Mouse (Mus musculus) forebrain, embryonic 15.5 days (tissue): ENCODE data around the gene Sertad2. TPM values are rescaled to one million over a fixed set of nuclear protein-coding genes. Genes with fewer than 3 reads are reported as not detected.

Source experiments
- ATAC-seq: fragments of 200-750 bp; cut with Nextera tagmentation; replicated peaks from 2 replicates; pipeline ENCODE4 v1.8.0; 2017; ENCODE audit warnings: mild to moderate bottlenecking, moderate TSS enrichment, moderate library complexity
- H3K27ac ChIP-seq: fragments of 300-500 bp; sonication (generic); replicated peaks from 2 replicates; pipeline ENCODE4 v1.5.1; 2015; ENCODE audit warnings: mild to moderate bottlenecking, inconsistent platforms
- H3K27me3 ChIP-seq: fragments of 300-500 bp; sonication (generic); 2 replicates; pipeline ENCODE4 v1.6.1; 2015; ENCODE audit warnings: inconsistent platforms
- H3K36me3 ChIP-seq: fragments of 300-500 bp; sonication (generic); 2 replicates; pipeline ENCODE4 v1.6.1; 2015; ENCODE audit warnings: mild to moderate bottlenecking, inconsistent platforms
- H3K4me1 ChIP-seq: fragments of 300-500 bp; sonication (generic); 2 replicates; pipeline ENCODE4 v1.6.1; 2015; ENCODE audit warnings: inconsistent platforms
- H3K4me2 ChIP-seq: fragments of 300-500 bp; sonication (generic); replicated peaks from 2 replicates; pipeline ENCODE4 v1.6.1; 2015; ENCODE audit warnings: mild to moderate bottlenecking, inconsistent platforms
- H3K4me3 ChIP-seq: fragments of 300-500 bp; sonication (generic); 2 replicates; pipeline ENCODE4 v1.5.1; 2015; ENCODE audit warnings: mild to moderate bottlenecking, inconsistent platforms
- H3K9ac ChIP-seq: fragments of 300-500 bp; sonication (generic); replicated peaks from 2 replicates; pipeline ENCODE4 v1.6.1; 2015; ENCODE audit warnings: mild to moderate bottlenecking, inconsistent platforms
- H3K9me3 ChIP-seq: fragments of 300-500 bp; sonication (generic); 2 replicates; pipeline ENCODE4 v1.6.1; 2016; ENCODE audit warnings: inconsistent platforms
- WGBS: fragments of 180-500 bp; shearing (Covaris S2); methylation state at CpG from one replicate; pipeline ENCODE4 v1.1.7; 2015; ENCODE audit warnings: mixed read lengths; 5-methylcytosine and 5-hydroxymethylcytosine counted together
- polyA plus RNA-seq: library from polyadenylated mRNA; unstranded; fragments of >200 nt; fragmentation: Nextera tagmentation; extraction: Ambion mirVana; gene quantifications from 2 replicates; pipeline ENCODE4 v1.2.1, GENCODE M21; 2015

The Sertad2 gene
- polyA plus RNA-seq, 1 experiment from 2014 or later = 36.2 TPM

GRCm38 (mm10) chr11:20642321-20642720, 99.3 kb downstream of the Sertad2 start:
- Histone ChIP-seq H3K4me3 (no peak overlapping the region), H3K4me1 (peaks cover 32% of the 10 kb centered on the region), H3K27me3 (no peaks in the 10 kb centered on the region), H3K4me2 (no peak overlapping the region), H3K9ac (no peak overlapping the region), H3K27ac (no peak overlapping the region; the same call in 1 of the 2 replicates), H3K9me3 (no peaks in the 10 kb centered on the region), H3K36me3 (no peaks in the 10 kb centered on the region)
- ATAC-seq = no peak
- WGBS = 80% methylated on average over 5 of the region's 5 CpGs

DNA sequence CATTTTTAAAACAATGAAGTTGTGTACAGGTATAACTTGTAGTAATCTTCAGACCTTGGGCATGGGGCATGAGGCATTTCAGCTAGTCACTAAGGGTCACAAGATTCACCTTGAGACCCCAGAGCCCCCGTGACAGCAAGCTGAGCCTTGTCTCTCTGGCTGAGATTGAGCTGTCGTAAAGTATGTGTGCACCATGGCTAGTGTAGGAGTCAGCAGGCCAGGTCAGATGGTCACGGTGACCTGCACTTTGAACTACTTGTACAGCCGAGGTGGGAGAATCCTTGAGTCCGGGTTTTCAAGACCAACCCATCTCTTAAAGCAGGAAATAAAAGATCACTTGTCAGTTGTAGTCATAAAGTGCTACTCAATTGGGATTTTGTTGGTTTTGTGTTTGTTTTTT, 100.1 kb downstream of the Sertad2 start:
- Histone ChIP-seq H3K9me3 (no peaks in the 10 kb centered on the region), H3K27me3 (no peaks in the 10 kb centered on the region), H3K9ac (no peak overlapping the region), H3K36me3 (no peaks in the 10 kb centered on the region), H3K27ac (no peak overlapping the region), H3K4me2 (no peak overlapping the region), H3K4me1 (peaks cover 40% of the 10 kb centered on the region), H3K4me3 (no peak overlapping the region)
- ATAC-seq = no peak
- 76% methylated on average over 5 of the region's 5 CpGs for WGBS

DNA sequence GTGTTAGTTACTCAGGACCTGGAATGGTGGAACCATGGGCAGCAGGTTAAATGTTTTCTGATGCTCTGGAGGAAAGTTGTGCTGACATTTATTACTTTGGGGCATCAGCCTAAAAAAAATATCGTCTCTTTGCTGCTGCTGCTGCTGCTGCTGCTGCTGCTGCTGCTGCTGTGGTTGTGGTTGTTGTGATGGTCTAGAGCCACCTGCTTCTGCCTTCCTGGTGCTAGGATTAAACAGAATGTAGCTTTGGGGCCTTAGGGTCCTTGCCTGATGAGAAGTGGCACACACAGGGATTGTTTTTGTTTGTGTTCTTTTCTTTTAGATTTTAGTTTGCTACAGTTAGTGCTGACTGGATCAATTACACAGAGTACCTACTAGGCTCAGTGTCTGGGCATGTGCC, 101.1 kb downstream of the Sertad2 start:
- Histone ChIP-seq H3K9ac (no peak overlapping the region), H3K4me1 (peaks cover 45% of the 10 kb centered on the region), H3K27me3 (no peaks in the 10 kb centered on the region), H3K27ac (no peak overlapping the region), H3K9me3 (no peaks in the 10 kb centered on the region), H3K4me2 (no peak overlapping the region), H3K36me3 (no peaks in the 10 kb centered on the region), H3K4me3 (no peak overlapping the region)
- WGBS = 76% methylated on average over 1 of the region's 1 CpGs
- no peak for ATAC-seq

DNA sequence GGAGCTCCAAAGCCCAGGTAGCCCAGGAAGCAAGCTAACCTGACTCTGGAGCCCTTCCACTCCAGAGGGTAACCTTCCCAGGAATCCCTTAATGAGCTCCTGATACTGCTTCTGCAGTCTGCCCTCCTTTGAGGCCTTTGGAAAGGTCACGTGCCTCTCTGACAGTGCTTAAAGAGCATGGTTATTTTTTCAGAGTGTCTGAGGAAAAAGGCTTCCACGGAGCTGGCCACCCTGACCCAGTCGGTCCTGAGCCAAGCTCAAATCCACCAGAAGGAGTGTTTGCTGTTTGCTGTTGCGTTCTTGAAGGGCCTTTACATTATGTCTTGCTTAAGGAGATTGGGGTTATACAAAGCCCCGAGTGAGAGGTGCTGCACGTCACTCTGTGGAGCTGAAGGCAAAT, 101.8 kb downstream of the Sertad2 start:
- H3K27me3 ChIP-seq = no peaks in the 10 kb centered on the region
- no peak overlapping the region for H3K4me2 ChIP-seq
- no peaks in the 10 kb centered on the region for H3K9me3 ChIP-seq
- WGBS = 29% methylated on average over 6 of the region's 6 CpGs
- no peak overlapping the region for H3K27ac ChIP-seq
- no peak overlapping the region for H3K9ac ChIP-seq
- H3K36me3 ChIP-seq = no peaks in the 10 kb centered on the region
- peaks cover 47% of the 10 kb centered on the region for H3K4me1 ChIP-seq
- no peak overlapping the region for H3K4me3 ChIP-seq
- ATAC-seq = no peak

GRCm38 (mm10) chr11:20645521-20645920, 102.5 kb downstream of the Sertad2 start:
- WGBS = 77% methylated on average over 3 of the region's 3 CpGs
- no peak overlapping the region for H3K9ac ChIP-seq
- no peak overlapping the region for H3K27ac ChIP-seq
- no peak for ATAC-seq
- peaks cover 47% of the 10 kb centered on the region for H3K4me1 ChIP-seq
- H3K9me3 ChIP-seq = no peaks in the 10 kb centered on the region
- H3K4me3 ChIP-seq = no peak overlapping the region
- H3K36me3 ChIP-seq = no peaks in the 10 kb centered on the region
- no peaks in the 10 kb centered on the region for H3K27me3 ChIP-seq
- no peak overlapping the region for H3K4me2 ChIP-seq

- Histone ChIP-seq H3K27me3 (no peaks in the 10 kb centered on the region), H3K4me3 (no peak overlapping the region), H3K36me3 (no peaks in the 10 kb centered on the region), H3K9ac (no peak overlapping the region), H3K4me2 (no peak overlapping the region), H3K27ac (no peak overlapping the region), H3K4me1 (peaks cover 48% of the 10 kb centered on the region), H3K9me3 (no peaks in the 10 kb centered on the region)
- ATAC-seq = no peak
- WGBS = 36% methylated on average over 6 of the region's 6 CpGs
Observed at GRCm38 (mm10) chr11:20646142-20646541, 103.1 kb downstream of the Sertad2 start.

DNA sequence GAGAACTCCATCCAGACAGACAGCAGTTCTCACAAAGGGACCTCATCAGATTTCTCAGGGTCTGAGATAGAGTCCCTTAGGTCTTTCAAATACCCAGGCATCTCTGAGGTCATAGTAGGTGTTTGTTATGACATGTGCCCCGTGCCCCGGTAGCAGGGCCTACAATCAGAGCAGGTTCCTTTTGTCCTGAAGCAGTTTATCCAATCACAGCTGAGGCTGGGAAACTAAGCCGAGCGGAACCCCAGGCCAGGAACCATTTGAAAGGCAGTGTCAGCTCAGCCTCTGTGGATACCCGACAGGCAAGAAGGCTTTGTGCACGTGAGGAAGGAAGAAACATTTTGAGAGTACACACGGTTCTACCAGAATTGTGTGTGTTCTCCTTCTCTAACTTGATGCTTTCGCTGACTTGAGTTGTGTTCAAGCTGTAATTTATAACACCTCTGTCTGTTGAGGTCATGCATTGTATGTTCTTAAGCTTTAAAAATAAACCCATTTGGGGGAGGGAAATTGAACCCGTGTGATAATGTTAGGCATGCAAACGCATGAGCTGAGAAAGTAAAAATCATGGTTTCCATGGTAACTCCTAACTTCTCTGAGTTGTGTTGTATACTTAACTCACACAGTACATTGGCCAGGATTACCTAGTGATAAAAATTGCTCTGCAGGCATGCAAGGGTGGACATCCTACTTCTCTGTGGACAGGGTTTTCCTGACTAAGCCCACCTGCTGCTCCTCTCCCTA, 104.1 kb downstream of the Sertad2 start:
- Histone ChIP-seq H3K36me3 (no peaks in the 10 kb centered on the region), H3K9ac (no peak overlapping the region), H3K4me2 (no peak overlapping the region), H3K4me3 (no peak overlapping the region), H3K9me3 (no peaks in the 10 kb centered on the region), H3K27ac (0 out of 2 replicates have a peak overlapping the region, but pooled peaks have one; percentile 17), H3K27me3 (no peaks in the 10 kb centered on the region), H3K4me1 (peaks cover 53% of the 10 kb centered on the region)
- no peak for ATAC-seq
- 18% methylated on average over 10 of the region's 10 CpGs for WGBS

DNA sequence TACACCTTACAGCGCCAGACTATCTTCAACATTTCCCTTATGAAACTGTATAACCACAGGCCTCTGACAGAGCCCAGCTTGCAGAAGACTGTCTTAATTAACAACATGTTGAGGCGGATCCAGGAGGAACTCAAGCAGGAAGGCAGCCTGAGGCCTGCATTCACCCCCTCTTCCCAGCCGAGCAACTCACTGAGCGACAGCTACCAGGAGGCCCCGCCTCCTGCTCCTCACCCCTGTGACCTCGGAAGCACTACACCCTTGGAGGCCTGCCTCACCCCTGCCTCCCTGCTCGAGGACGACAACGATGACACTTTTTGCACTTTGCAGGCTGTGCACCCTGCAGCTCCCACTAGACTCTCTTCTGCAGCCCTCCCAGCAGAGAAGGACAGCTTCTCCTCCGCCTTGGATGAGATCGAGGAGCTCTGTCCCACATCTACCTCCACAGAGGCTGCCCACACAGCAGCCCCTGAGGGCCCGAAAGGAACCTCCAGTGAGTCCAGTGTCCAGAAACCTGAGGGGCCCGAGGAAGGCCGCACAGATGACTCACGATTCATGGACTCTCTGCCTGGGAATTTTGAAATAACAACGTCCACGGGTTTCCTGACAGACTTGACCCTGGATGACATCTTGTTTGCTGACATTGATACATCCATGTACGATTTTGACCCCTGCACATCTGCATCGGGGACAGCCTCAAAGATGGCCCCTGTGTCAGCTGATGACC, 105.0 kb downstream of the Sertad2 start:
- H3K4me1 ChIP-seq = peaks cover 50% of the 10 kb centered on the region

DNA sequence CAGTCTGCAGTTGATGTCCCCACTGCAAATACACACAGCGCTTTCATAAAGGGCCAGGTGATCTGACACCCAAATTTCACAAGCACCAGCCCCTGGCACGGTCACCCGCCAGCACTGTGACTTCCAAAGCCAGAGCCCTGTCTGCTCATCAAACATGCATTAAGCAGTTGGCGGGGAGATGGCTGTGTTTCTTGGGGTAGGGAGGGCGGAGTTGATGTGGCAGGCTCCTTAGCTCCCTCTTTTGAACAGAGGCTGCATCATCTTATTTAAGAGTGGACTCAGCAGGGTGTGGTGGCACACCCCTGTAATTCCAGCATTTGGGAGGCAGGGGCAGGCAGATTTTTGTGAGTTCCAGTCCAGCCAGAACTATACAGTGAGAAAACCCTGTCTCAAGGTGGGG, 106.4 kb downstream of the Sertad2 start:
- H3K27ac ChIP-seq = peak overlapping the region; percentile 34
- no peak overlapping the region for H3K4me3 ChIP-seq
- no peaks in the 10 kb centered on the region for H3K27me3 ChIP-seq
- H3K9ac ChIP-seq = no peak overlapping the region
- no peaks in the 10 kb centered on the region for H3K36me3 ChIP-seq
- H3K9me3 ChIP-seq = no peaks in the 10 kb centered on the region
- H3K4me1 ChIP-seq = peaks cover 51% of the 10 kb centered on the region
- 26% methylated on average over 5 of the region's 5 CpGs for WGBS
- H3K4me2 ChIP-seq = no peak overlapping the region
- peak; percentile 31 for ATAC-seq

More for the DNA sequence above, 105.0 kb downstream of the Sertad2 start:
- Histone ChIP-seq H3K27me3 (no peaks in the 10 kb centered on the region), H3K9ac (no peak overlapping the region), H3K4me2 (no peak overlapping the region), H3K9me3 (no peaks in the 10 kb centered on the region), H3K27ac (no peak overlapping the region), H3K36me3 (no peaks in the 10 kb centered on the region), H3K4me3 (no peak overlapping the region)
- no peak for ATAC-seq
- WGBS = 52% methylated on average over 19 of the region's 19 CpGs

GRCm38 (mm10) chr11:20650006-20650639, 107.1 kb downstream of the Sertad2 start:
- no peak overlapping the region for H3K9ac ChIP-seq
- peaks cover 53% of the 10 kb centered on the region for H3K4me1 ChIP-seq
- H3K27ac ChIP-seq = peak overlapping the region; percentile 34
- 0 out of 2 replicates have a peak overlapping the region, but pooled peaks have one; percentile 13 for H3K4me2 ChIP-seq
- WGBS = 11% methylated on average over 17 of the region's 17 CpGs
- no peaks in the 10 kb centered on the region for H3K27me3 ChIP-seq
- no peak overlapping the region for H3K4me3 ChIP-seq
- peak; percentile 83 for ATAC-seq
- no peaks in the 10 kb centered on the region for H3K36me3 ChIP-seq
- H3K9me3 ChIP-seq = no peaks in the 10 kb centered on the region

GRCm38 (mm10) chr11:20651166-20651565, 108.1 kb downstream of the Sertad2 start:
- Histone ChIP-seq H3K9ac (no peak overlapping the region), H3K36me3 (no peaks in the 10 kb centered on the region), H3K27ac (0 out of 2 replicates have a peak overlapping the region, but pooled peaks have one; percentile 42), H3K4me2 (no peak overlapping the region), H3K27me3 (no peaks in the 10 kb centered on the region), H3K9me3 (no peaks in the 10 kb centered on the region), H3K4me3 (no peak overlapping the region), H3K4me1 (peaks cover 63% of the 10 kb centered on the region)
- ATAC-seq = no peak
- WGBS = 26% methylated on average over 1 of the region's 1 CpGs
